ENCODE assay signal across 9 mouse cellular contexts in the genomic region with DNA sequence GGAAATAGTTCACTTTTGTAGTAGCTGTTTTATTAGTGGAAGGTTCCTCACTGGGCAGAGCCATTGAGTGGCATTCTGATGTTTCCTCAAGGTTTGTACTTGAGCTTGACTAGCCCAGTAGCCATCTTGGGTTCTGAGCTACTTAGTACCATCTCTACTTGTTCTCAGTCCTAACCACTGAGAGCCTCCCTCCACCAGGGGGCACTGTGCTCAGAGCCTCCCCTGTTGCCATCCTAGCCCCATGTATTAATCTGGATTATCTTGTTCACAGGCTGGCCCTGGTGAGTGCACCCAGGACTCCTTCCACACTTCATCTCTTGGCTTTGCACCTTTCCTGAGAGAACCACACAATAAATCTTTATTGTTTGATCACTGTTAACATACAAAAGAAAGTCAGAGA.
A peak's percentile ranks its signal among the peaks of the same experiment; 100 is the strongest.
DNase-seq lines count a peak whose midpoint lies in the region; ATAC-seq and TF ChIP-seq lines count a peak whose summit lies in the region.
"Had no signal": no experiment of that assay in that cellular context is flagged by ENCODE, and none has a peak within 500 bp of the region (broad histone marks: within the 10 kb centered on the region; RNA-seq: fewer than 3 reads in every experiment).

No protein-coding gene starts in this region.

- H3K79me2 ChIP-seq in heart, adult 2 months (replicated peaks; ENCODE audit: control insufficient read depth, insufficient read depth, low read length): no peaks in the 10 kb centered on the region

- no peak for ATAC-seq in midbrain, embryonic 16.5 days

- no peak for DNase-seq in heart, adult 2 months
- no peak for DNase-seq in heart, postnatal 25 days (ENCODE audit: low spot score)
- DNase-seq in 3T3-L1 (ENCODE audit: low read depth, low spot score): peak; percentile 1
- peak; percentile 42 for DNase-seq in WW6 (ENCODE audit: low read depth, low spot score)
- peak; percentile 40 for DNase-seq in kidney, postnatal 10 days
- DNase-seq in ovary, postnatal 14 days (ENCODE audit: low spot score): no peak
- DNase-seq in ovary, postnatal 36 days (ENCODE audit: low spot score): no peak

- no peak overlapping the region for H3K27ac ChIP-seq in heart, adult 2 months
- H3K27ac ChIP-seq in midbrain, embryonic 16.5 days (ENCODE audit: low read length): no peak overlapping the region
- H3K27ac ChIP-seq: hindbrain, embryonic 15.5 days had no signal

- H3K4me3 ChIP-seq in heart, adult 2 months: no peak overlapping the region
- H3K4me3 ChIP-seq in midbrain, embryonic 16.5 days (ENCODE audit: low read depth, low read length): no peak overlapping the region
- H3K4me3 ChIP-seq: hindbrain, embryonic 15.5 days had no signal

- intact Hi-C loops in heart, adult 2 months (cut with DNase I): loop anchor here (2.0 to 10.0 kb wide), 2 partner anchors 173 to 1147 kb away; no protein-coding TSS in a partner anchor
- intact Hi-C loops in heart, postnatal 25 days (cut with DNase I): loop anchor here (2.0 to 5.0 kb wide), 2 partner anchors 51 to 206 kb away; no protein-coding TSS in a partner anchor

- no peak overlapping the region for H3K4me2 ChIP-seq in midbrain, embryonic 16.5 days (ENCODE audit: low read length)
- H3K4me2 ChIP-seq: hindbrain, embryonic 15.5 days had no signal

- H3K27me3 ChIP-seq in heart, adult 2 months (ENCODE audit: control insufficient read depth, insufficient read depth, low read length): peaks cover 3% of the 10 kb centered on the region; the same call in 1 of the 2 replicates
- H3K27me3 ChIP-seq in midbrain, embryonic 16.5 days (ENCODE audit: control insufficient read depth, insufficient read depth, low read depth, low read length): no peaks in the 10 kb centered on the region
- H3K27me3 ChIP-seq: hindbrain, embryonic 15.5 days had no signal

- no peak for TF ChIP-seq EP300 in heart, adult 2 months (IDR thresholded peaks at IDR 0.05; ENCODE audit: insufficient read depth, low read depth, low read length)

- no peaks in the 10 kb centered on the region for H3K36me3 ChIP-seq in heart, adult 2 months (ENCODE audit: control insufficient read depth, insufficient read depth, low read length)
- H3K36me3 ChIP-seq in midbrain, embryonic 16.5 days (ENCODE audit: control insufficient read depth, insufficient read depth, low read length): no peaks in the 10 kb centered on the region
- H3K36me3 ChIP-seq: hindbrain, embryonic 15.5 days had no signal

- no peak overlapping the region for H3K9ac ChIP-seq in heart, adult 2 months (ENCODE audit: low read depth, low read length)
- H3K9ac ChIP-seq in midbrain, embryonic 16.5 days (ENCODE audit: low read depth, low read length): no peak overlapping the region
- H3K9ac ChIP-seq: hindbrain, embryonic 15.5 days had no signal

- H3K9me3 ChIP-seq in midbrain, embryonic 16.5 days (replicated peaks; ENCODE audit: control insufficient read depth, low read length, poor library complexity, severe bottlenecking): no peaks in the 10 kb centered on the region
- H3K9me3 ChIP-seq: hindbrain, embryonic 15.5 days had no signal

- no peaks in the 10 kb centered on the region for H3K4me1 ChIP-seq in heart, adult 2 months (ENCODE audit: control insufficient read depth, insufficient read depth, low read length)
- peaks cover 11% of the 10 kb centered on the region for H3K4me1 ChIP-seq in midbrain, embryonic 16.5 days (ENCODE audit: control insufficient read depth, insufficient read depth, low read length)

- TF ChIP-seq CTCF in heart, adult 2 months (IDR thresholded peaks at IDR 0.05): peak; percentile 56

- TF ChIP-seq POLR2A in heart, adult 2 months (IDR thresholded peaks at IDR 0.05; ENCODE audit: insufficient read depth, low read depth, low read length): no peak

Comparison
In these comparisons a context has a peak if more than half of its experiments do, and no peak if none do; other contexts are left out.
1. DNase-seq: peak in 3T3-L1 (single experiment), WW6 (single experiment) and kidney, postnatal 10 days (single experiment); none in heart, adult 2 months (0 of 2), heart, postnatal 25 days (single experiment), ovary, postnatal 14 days (single experiment) and ovary, postnatal 36 days (single experiment).